Mouse (Mus musculus) neural tube, embryonic 14.5 days (tissue): ENCODE measurements around the gene Erf. TPM values are rescaled to one million over a fixed set of nuclear protein-coding genes. Genes with fewer than 3 reads are reported as not detected.

Source experiments
- microRNA-seq: library from miRNA; unstranded; fragments of <30 nt; microRNA quantifications from one replicate; pipeline ENCODE4, GENCODE M21; 2016
- polyA plus RNA-seq: library from polyadenylated mRNA; unstranded; fragments of >200 nt; fragmentation: Nextera tagmentation; extraction: Ambion mirVana; gene quantifications from 2 replicates; pipeline ENCODE4 v1.2.1, GENCODE M21; 2014

Gene Erf
- polyA plus RNA-seq, 1 experiment from 2014 or later = 4.5 TPM

Small RNAs within 50 kb of the gene (microRNA-seq; reads per million reads assigned to microRNA genes)
- gene Mir7048 = not detected

Other genes starting within 250 kb of the Erf start
- 414 and 429 TPM in 2 replicates for gene Atp1a3, start 244.8 kb downstream of the Erf start, polyA plus RNA-seq
- 22.2 and 28.1 TPM in 2 replicates for gene Grik5, start 178.4 kb downstream of the Erf start, polyA plus RNA-seq
- 24.6 and 27.3 TPM in 2 replicates for gene Zfp574, start 178.2 kb downstream of the Erf start, polyA plus RNA-seq
- 27.5 and 33.6 TPM in 2 replicates for gene Pou2f2, start 71.0 kb downstream of the Erf start, polyA plus RNA-seq
- 14.9 and 15.3 TPM in 2 replicates for gene Dedd2, start 30.1 kb downstream of the Erf start, polyA plus RNA-seq
- gene Zfp526, start 29.3 kb downstream of the Erf start, polyA plus RNA-seq = 1.7 and 2.8 TPM in 2 replicates
- 21.5 and 25.1 TPM in 2 replicates for gene Gsk3a, start 12.9 kb downstream of the Erf start, polyA plus RNA-seq
- gene Cic, start 16.9 kb upstream of the Erf start, polyA plus RNA-seq = 43.3 and 46.6 TPM in 2 replicates
- gene Pafah1b3, start 47.2 kb upstream of the Erf start, polyA plus RNA-seq = 561 and 590 TPM in 2 replicates
- 2.7 and 4.3 TPM in 2 replicates for gene Prr19, start 50.6 kb upstream of the Erf start, polyA plus RNA-seq
- gene Tmem145, start 55.3 kb upstream of the Erf start, polyA plus RNA-seq = 70.6 and 94.9 TPM in 2 replicates
- 22.6 and 22.9 TPM in 2 replicates for gene Megf8, start 66.4 kb upstream of the Erf start, polyA plus RNA-seq
- gene Cnfn, start 119.0 kb upstream of the Erf start, polyA plus RNA-seq = not detected in 2 replicates
- gene Lipe, start 147.9 kb upstream of the Erf start, polyA plus RNA-seq = 3.5 and 6.5 TPM in 2 replicates
- gene Cxcl17, start 162.1 kb upstream of the Erf start, polyA plus RNA-seq = 0.49 and 0.66 TPM in 2 replicates
- 1.1 and 1.2 TPM in 2 replicates for gene Ceacam1, start 226.8 kb upstream of the Erf start, polyA plus RNA-seq